Mouse (Mus musculus) adipocyte (in vitro differentiated cells): ENCODE results near the gene Gm21292.
"Not testable (repeated sequence)": the region's sequence is repeated elsewhere in the genome, so short reads cannot be mapped to it uniquely, and the experiment has no call there.

Source experiments
- DNase-seq: peaks from one replicate; pipeline ENCODE4 v3.0.0-alpha.2; 2016; ENCODE audit warnings: low spot score

Gene Gm21292

DNA sequence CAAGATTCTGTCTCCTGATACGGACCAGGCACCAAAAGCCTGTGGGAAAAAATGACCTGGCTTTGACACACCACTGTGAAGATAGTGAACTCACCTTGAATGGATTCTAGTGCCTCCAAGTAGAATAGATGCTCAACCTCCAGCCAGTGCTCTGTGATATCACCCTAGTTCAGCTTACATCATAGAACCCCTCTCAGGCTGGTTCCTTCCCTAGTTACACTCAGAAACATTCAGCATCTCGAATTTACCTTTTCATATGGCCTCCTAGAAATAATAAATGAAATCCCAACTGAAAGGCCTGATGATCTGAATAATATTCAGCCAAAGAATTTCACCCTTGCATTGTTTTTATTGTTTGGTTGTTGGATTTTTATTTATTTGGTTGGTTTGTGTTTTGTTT lies at the start of gene Gm21292:
Gene Gm21292 (minus strand): TSS at position 101 of the 400 bp plus-strand sequence.
- DNase-seq, result not testable (repeated sequence)
